Mouse (Mus musculus) midbrain, embryonic 13.5 days (tissue): ENCODE data around the gene Gfra1. TPM values are rescaled to one million over a fixed set of nuclear protein-coding genes. Genes with fewer than 3 reads are reported as not detected.

Source experiments
- ATAC-seq: fragments of 200-750 bp; cut with Nextera tagmentation; 2 replicates; pipeline ENCODE4 v1.8.0; 2017; ENCODE audit warnings: mild to moderate bottlenecking, moderate TSS enrichment, moderate library complexity
- H3K27ac ChIP-seq: fragments of 300-500 bp; sonication (generic); 2 replicates; pipeline ENCODE4 v1.5.1; 2015; ENCODE audit warnings: inconsistent platforms, mild to moderate bottlenecking, moderate library complexity
- H3K27me3 ChIP-seq: fragments of 300-500 bp; sonication (generic); 2 replicates; pipeline ENCODE4 v1.6.1; 2015; ENCODE audit warnings: mild to moderate bottlenecking, inconsistent platforms
- H3K36me3 ChIP-seq: fragments of 300-500 bp; sonication (generic); 2 replicates; pipeline ENCODE4 v1.6.1; 2015; ENCODE audit warnings: mild to moderate bottlenecking, inconsistent platforms
- H3K4me1 ChIP-seq: fragments of 300-500 bp; sonication (generic); replicated peaks from 2 replicates; pipeline ENCODE4 v1.6.1; 2015; ENCODE audit warnings: inconsistent platforms
- H3K4me2 ChIP-seq: fragments of 300-500 bp; sonication (generic); replicated peaks from 2 replicates; pipeline ENCODE4 v1.6.1; 2015; ENCODE audit warnings: moderate library complexity, mild to moderate bottlenecking, inconsistent platforms
- H3K4me3 ChIP-seq: fragments of 300-500 bp; sonication (generic); replicated peaks from 2 replicates; pipeline ENCODE4 v1.5.1; 2015; ENCODE audit warnings: mild to moderate bottlenecking, inconsistent platforms
- H3K9ac ChIP-seq: fragments of 300-500 bp; sonication (generic); replicated peaks from 2 replicates; pipeline ENCODE4 v1.6.1; 2015; ENCODE audit warnings: mild to moderate bottlenecking, inconsistent platforms
- H3K9me3 ChIP-seq: fragments of 300-500 bp; sonication (generic); 2 replicates; pipeline ENCODE4 v1.6.1; 2016; ENCODE audit warnings: mild to moderate bottlenecking, inconsistent platforms
- WGBS: fragments of 180-500 bp; shearing (Covaris S2); methylation state at CpG from one replicate; pipeline ENCODE4 v1.1.7; 2015; 5-methylcytosine and 5-hydroxymethylcytosine counted together
- polyA plus RNA-seq: library from polyadenylated mRNA; unstranded; fragments of >200 nt; fragmentation: Nextera tagmentation; extraction: Ambion mirVana; gene quantifications from 2 replicates; pipeline ENCODE4 v1.2.1, GENCODE M21; 2015

Gene Gfra1
- polyA plus RNA-seq, 1 experiment from 2014 or later, result 47.9 TPM

DNA sequence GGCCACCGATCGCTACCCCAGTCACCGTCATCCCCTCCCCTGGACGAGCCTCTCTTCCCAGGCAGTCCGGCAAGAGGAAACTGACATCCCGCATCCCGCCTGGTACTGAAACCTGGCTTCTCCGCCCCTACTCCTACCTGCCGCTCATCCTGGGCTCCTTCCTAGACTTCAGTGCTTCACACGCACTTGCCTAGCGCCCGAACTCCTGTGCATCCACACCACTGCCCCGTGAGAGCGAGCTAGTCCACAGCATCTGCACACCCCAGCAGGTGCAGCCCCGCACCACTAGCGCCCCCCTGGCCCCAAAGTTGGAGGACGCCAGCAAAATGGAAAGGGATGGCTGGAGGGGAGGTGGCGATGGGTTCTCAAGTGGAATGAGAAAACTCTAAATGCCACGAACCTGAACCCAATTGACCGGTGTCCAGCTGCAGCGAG, 631 bp downstream of the Gfra1 start:
- Histone ChIP-seq H3K9ac (peak overlapping the region; percentile 73), H3K4me2 (peak overlapping the region; percentile 90), H3K4me1 (peaks cover 63% of the 10 kb centered on the region), H3K36me3 (no peaks in the 10 kb centered on the region), H3K27me3 (peaks cover 38% of the 10 kb centered on the region), H3K9me3 (no peaks in the 10 kb centered on the region), H3K4me3 (peak overlapping the region; percentile 59), H3K27ac (peak overlapping the region; percentile 83)
- peak; percentile 49; the same call in 1 of the 2 replicates for ATAC-seq
- under 1% methylated on average over 21 of the region's 21 CpGs for WGBS

DNA sequence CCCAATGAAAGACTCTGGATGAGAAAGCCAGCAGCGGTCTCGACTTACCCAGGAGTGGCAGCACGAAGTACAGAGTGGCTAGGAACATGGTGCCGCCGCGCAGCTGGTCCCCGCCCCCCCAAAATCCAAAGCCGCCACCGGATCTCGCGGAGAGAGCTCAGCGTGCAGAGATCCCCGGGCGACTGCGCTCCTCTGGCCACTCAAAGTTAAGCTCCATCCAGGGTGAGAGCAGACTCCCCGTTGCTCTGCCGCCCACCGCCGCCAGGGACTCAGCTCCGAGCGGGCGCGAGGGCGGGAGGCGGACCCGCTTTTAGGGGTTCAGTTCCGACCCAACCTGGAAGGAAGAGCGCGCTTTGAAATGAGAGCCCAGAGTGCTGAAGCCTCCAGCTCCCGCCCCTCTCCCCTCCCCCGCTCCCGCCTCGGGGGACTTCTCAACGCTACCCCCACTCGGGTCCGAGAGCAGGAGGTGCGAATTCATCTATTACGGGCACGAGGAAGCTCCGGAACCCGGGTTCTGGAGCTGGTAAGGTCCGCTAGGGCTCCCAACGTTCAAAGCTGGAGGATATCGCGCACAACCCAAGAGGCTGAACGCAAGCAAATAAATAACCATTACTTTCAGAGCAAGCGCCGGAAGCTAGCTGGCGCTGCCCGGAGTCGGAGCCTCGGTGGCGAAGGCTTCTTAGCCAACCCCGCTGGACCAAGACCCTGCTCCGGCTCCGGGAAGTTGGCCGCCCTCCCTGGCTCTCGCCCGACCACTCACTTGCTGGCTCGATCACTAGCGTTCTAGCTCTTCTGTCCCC, 1.2 kb downstream of the Gfra1 start:
- Histone ChIP-seq H3K4me1 (peaks cover 65% of the 10 kb centered on the region), H3K9me3 (no peaks in the 10 kb centered on the region), H3K27ac (peak overlapping the region; percentile 83), H3K27me3 (peaks cover 38% of the 10 kb centered on the region), H3K4me2 (peak overlapping the region; percentile 90), H3K9ac (peak overlapping the region; percentile 73), H3K4me3 (peak overlapping the region; percentile 59), H3K36me3 (no peaks in the 10 kb centered on the region)
- ATAC-seq, result peak; percentile 29
- WGBS, result under 1% methylated on average over 61 of the region's 61 CpGs

DNA sequence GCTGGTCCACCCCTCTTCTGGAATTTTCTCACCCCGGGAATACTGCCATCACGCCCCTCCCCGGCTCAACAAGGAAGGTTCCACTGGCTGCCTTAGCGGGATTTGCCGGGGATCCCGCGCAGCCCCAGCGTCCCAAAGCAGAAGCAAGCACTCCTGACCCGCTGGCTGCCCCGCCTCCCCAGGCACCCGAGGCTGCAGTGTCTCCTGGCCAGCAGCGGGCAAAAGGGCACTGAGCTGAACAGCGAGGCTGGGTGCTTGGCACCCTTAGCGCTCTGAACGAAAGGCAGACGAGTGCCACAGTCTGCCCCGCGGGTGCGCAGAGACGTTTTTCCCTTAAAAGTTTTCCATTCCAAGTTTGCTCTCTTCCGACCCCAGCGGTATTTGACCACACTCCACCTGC, 2.1 kb downstream of the Gfra1 start:
- Histone ChIP-seq H3K36me3 (no peaks in the 10 kb centered on the region), H3K9me3 (no peaks in the 10 kb centered on the region), H3K27me3 (peaks cover 32% of the 10 kb centered on the region), H3K4me1 (peaks cover 65% of the 10 kb centered on the region), H3K4me3 (peak overlapping the region; percentile 59), H3K9ac (peak overlapping the region; percentile 73), H3K4me2 (peak overlapping the region; percentile 90), H3K27ac (no peak overlapping the region)
- WGBS, result 1% methylated on average over 22 of the region's 22 CpGs
- ATAC-seq, result no peak

DNA sequence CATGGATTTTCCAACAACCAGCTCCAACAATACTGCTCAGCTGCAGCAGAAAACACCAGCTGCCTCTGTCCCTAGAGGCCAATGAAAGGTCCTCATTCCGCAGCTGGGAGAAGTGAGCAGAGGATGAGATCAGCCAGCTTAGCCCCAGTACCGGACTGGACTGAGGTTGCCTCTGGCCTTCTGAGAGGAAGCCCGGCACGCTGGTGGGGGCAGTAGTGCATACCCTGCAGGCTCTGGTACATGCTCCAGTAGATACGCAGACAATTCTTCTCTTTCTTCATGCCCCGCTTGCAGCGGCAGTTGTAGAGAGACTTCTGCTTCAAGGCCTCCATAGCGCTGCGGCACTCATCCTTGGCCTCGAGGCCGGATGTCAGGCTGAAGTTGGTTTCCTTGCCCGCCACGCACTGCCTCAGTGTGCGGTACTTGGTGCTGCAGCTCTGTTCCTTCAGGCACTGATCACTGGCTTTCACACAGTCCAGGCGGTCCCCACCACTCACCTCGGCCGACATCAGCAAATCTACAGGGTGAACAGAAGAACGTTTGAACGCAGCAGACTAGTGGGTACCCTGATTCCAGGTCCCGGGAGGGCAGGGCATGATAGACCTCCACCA, 2.7 kb downstream of the Gfra1 start:
- H3K9ac ChIP-seq, result peak overlapping the region; percentile 73
- no peaks in the 10 kb centered on the region for H3K36me3 ChIP-seq
- ATAC-seq, result no peak
- WGBS, result 1% methylated on average over 20 of the region's 20 CpGs
- peak overlapping the region; percentile 53; the same call in 1 of the 2 replicates for H3K27ac ChIP-seq
- H3K4me2 ChIP-seq, result peak overlapping the region; percentile 90
- peak overlapping the region; percentile 59 for H3K4me3 ChIP-seq
- H3K9me3 ChIP-seq, result no peaks in the 10 kb centered on the region
- peaks cover 27% of the 10 kb centered on the region for H3K27me3 ChIP-seq
- peaks cover 65% of the 10 kb centered on the region for H3K4me1 ChIP-seq

DNA sequence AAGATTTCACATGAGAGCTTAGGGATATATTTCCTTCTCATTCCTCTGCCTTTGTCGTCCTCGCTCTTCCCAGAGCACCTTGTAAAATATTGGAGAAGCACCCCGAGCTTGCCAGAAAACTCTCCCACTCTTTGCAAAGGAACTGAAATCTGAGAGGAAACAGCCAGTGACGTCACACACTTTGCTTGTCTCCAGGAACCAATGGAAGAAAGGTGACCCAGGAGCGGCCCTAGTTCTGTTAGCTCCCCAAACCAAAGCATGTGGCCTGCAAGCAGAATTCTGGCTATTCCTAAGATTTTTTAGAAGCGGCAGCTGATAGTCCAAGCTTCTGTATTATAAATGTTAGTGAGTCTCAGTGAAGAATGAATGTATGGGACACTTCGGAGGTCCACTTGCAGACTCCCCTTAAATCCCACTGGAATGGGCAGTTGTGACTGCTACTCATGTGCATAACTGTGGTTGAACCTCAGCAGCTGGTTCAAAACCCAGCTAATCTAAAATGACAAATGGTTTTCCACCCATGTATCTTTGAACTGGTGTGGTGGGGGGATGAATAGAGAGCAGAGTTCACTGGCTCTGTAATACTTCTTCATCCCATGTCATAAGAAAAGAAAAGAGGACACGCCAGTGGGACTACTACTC, 3.4 kb downstream of the Gfra1 start:
- 57% methylated on average over 8 of the region's 8 CpGs for WGBS
- Histone ChIP-seq H3K27ac (no peak overlapping the region), H3K4me2 (peak overlapping the region; percentile 90), H3K36me3 (no peaks in the 10 kb centered on the region), H3K4me1 (peaks cover 65% of the 10 kb centered on the region), H3K9ac (0 out of 2 replicates have a peak overlapping the region, but pooled peaks have one; percentile 73), H3K9me3 (no peaks in the 10 kb centered on the region), H3K27me3 (peaks cover 27% of the 10 kb centered on the region), H3K4me3 (peak overlapping the region; percentile 59)
- no peak for ATAC-seq

DNA sequence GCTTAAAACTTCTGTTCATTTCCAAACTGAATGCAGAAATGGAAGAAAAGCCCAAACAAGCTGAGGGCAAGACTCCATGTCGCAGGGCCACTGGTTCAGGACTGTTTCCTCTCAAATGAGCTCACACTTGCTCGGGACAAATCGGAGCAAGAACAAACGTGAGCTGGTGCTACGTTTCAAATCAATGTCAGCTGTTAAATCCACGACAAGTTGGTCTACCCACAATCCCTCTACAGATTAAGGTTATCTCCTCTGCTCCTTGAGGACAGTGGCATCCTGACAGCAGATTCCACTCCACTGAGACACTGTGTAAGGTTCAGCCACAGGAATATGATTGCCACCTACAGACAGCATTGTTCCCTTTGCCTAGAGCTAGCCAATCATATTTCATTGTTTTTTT, 4.4 kb downstream of the Gfra1 start:
- H3K36me3 ChIP-seq, result no peaks in the 10 kb centered on the region
- WGBS, result 66% methylated on average over 6 of the region's 6 CpGs
- H3K4me3 ChIP-seq, result peak overlapping the region; percentile 4; the same call in 1 of the 2 replicates
- no peak overlapping the region for H3K27ac ChIP-seq
- H3K4me1 ChIP-seq, result peaks cover 57% of the 10 kb centered on the region
- H3K27me3 ChIP-seq, result peaks cover 27% of the 10 kb centered on the region
- H3K9me3 ChIP-seq, result no peaks in the 10 kb centered on the region
- no peak for ATAC-seq
- no peak overlapping the region for H3K9ac ChIP-seq
- peak overlapping the region; percentile 90 for H3K4me2 ChIP-seq

DNA sequence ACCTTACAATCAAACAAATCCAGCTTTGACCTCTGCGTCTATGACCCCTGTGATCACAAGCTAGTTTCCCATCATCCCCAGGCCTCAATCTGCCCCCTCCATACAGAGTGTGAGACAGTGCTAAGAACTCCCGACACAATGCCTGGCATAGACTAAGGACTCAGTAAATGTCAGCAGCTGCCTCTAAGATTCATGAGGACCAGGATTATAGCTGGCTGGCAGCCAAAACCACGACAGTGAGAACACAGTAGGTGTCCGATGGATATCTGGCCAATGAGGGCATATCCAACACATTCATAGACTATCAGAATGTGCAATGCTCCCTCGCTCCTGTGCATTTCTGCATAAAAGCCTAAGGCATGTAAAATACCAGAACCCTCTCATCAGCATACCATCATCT, 5.0 kb downstream of the Gfra1 start:
- no peak overlapping the region for H3K27ac ChIP-seq

DNA sequence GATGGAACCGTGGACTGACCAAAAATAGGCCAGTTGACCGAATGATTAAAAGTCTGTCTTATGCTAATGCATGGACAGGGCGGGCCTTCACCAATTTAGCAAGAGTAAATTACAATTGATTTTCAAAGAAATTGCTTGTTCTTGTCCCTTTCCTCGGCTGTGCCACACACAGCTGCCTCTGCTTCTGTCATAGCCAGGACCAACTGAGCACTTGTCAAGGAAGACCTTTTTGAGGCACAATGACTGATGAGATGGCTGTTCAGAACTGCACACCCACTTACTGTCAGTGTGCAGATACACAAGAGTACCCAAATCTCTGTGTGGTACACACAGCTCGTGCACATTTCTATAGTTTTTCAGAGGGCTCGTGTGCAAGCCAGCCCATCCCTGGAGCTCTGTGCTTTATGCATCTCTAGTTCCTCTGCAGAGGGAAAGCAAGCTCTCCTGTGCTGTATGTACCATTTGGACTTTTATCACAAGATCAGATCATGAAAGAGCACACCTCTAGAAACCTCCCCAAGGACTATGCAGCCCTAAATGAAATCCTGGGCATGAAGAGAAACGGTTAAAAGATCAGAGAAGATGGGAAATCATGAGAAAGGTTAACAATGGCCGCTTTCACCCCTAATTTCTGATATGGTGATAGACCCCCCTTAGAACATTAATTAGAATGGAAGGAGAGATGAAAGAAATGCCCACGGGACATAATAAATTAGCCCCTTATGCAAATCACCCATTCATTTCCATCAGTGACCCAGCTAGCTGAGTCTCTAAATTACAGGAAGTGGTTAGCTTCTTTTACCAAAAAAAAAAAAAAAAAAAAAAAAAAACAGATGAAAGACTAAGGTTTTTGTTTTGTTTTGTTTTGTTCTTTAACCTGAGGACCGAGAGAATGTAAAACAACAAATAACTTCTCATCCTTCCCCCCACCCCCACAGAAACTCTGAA, 12.7 kb downstream of the Gfra1 start:
- Histone ChIP-seq H3K9ac (no peak overlapping the region), H3K36me3 (no peaks in the 10 kb centered on the region), H3K4me1 (peaks cover 20% of the 10 kb centered on the region), H3K27ac (peak overlapping the region; percentile 55), H3K4me3 (no peak overlapping the region), H3K4me2 (no peak overlapping the region), H3K9me3 (no peaks in the 10 kb centered on the region), H3K27me3 (no peaks in the 10 kb centered on the region)
- peak; percentile 58 for ATAC-seq
- WGBS, result 50% methylated on average over 10 of the region's 10 CpGs

More for the DNA sequence above, 5.0 kb downstream of the Gfra1 start:
- ATAC-seq, result peak; percentile 55; the same call in 1 of the 2 replicates
- WGBS, result 28% methylated on average over 5 of the region's 5 CpGs
- Histone ChIP-seq H3K4me1 (peaks cover 51% of the 10 kb centered on the region), H3K36me3 (no peaks in the 10 kb centered on the region), H3K4me2 (peak overlapping the region; percentile 90), H3K27me3 (peaks cover 27% of the 10 kb centered on the region), H3K9me3 (no peaks in the 10 kb centered on the region), H3K4me3 (peak overlapping the region; percentile 4; the same call in 1 of the 2 replicates), H3K9ac (no peak overlapping the region)

DNA sequence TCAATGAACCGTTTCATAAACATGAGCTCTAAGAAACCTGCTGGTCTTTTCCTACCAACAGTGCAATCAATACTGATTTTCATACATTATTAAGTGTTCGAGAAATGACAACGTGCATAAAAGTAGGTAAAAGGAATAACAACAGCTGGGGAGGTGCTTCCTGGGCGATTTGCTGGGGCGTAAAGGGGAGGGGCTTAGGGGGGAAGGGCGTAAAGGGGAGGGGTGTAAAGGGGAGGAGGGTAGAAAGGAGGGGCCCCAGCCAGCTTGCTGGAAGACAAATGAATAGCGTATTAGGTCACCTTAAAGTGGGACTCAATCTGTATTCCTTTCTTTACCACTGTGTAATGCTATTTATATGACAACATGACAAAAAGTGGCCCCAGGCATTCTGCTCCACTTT, 13.9 kb downstream of the Gfra1 start:
- Histone ChIP-seq H3K9ac (no peak overlapping the region), H3K36me3 (no peaks in the 10 kb centered on the region), H3K27me3 (no peaks in the 10 kb centered on the region), H3K4me2 (no peak overlapping the region), H3K4me3 (no peak overlapping the region), H3K4me1 (peaks cover 28% of the 10 kb centered on the region), H3K9me3 (no peaks in the 10 kb centered on the region), H3K27ac (no peak overlapping the region)
- ATAC-seq, result no peak
- 56% methylated on average over 7 of the region's 7 CpGs for WGBS

DNA sequence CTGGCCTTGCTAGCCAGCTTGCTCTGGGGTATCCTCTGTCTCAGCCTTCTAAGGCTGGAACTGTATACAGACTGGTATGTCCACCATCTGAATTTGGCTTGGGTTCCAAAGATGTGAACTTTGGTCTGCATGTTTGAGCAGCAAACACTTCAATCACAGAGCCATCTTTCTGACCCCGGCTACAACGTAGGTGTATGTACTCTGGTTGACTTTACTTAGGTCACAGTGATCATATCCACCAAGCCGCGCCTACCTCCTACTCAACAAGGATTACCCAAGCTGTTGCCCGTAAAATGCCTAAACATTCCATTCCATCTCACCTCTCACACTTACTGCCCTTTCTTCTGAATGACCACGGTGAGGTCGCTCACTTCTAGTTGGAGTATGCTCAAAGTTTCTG, 14.5 kb downstream of the Gfra1 start:
- H3K4me3 ChIP-seq, result no peak overlapping the region
- H3K9me3 ChIP-seq, result no peaks in the 10 kb centered on the region
- H3K4me2 ChIP-seq, result no peak overlapping the region
- no peak overlapping the region for H3K9ac ChIP-seq
- no peaks in the 10 kb centered on the region for H3K36me3 ChIP-seq
- no peaks in the 10 kb centered on the region for H3K27me3 ChIP-seq
- no peak overlapping the region for H3K27ac ChIP-seq
- peaks cover 28% of the 10 kb centered on the region for H3K4me1 ChIP-seq
- ATAC-seq, result no peak
- WGBS, result 94% methylated on average over 7 of the region's 7 CpGs

DNA sequence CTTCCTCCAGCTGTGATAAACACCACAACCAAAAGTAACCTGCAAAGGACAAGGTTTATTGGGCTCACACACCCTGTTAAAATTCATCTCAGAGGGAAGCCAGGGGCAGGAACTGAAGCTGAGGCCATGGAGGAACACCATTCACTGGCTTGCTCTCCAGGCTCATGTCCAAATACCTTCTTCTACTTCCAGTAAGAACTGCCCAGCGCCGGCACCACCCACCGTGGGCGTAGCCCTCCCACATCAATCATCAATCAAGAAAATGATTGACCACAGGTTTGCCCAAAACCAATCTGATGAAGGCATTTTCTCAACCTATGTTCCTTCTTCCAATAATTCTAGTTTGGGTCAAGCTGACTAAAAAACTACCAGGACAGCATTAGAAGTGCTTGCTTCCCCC, 16.9 kb downstream of the Gfra1 start:
- WGBS, result 86% methylated on average over 4 of the region's 4 CpGs
- H3K4me1 ChIP-seq, result peaks cover 26% of the 10 kb centered on the region
- H3K27ac ChIP-seq, result no peak overlapping the region
- no peaks in the 10 kb centered on the region for H3K36me3 ChIP-seq
- H3K9me3 ChIP-seq, result no peaks in the 10 kb centered on the region
- H3K9ac ChIP-seq, result no peak overlapping the region
- H3K4me2 ChIP-seq, result no peak overlapping the region
- H3K27me3 ChIP-seq, result no peaks in the 10 kb centered on the region
- no peak overlapping the region for H3K4me3 ChIP-seq
- ATAC-seq, result no peak
